Mouse (Mus musculus): ENCODE measurements at regions not wholly inside any gene's neighbourhood (a gene's known extent, or its start where the extent isn't known, plus 50 kb on each side); places are given as distances from the start of the nearest gene placed in this dataset.

DNA sequence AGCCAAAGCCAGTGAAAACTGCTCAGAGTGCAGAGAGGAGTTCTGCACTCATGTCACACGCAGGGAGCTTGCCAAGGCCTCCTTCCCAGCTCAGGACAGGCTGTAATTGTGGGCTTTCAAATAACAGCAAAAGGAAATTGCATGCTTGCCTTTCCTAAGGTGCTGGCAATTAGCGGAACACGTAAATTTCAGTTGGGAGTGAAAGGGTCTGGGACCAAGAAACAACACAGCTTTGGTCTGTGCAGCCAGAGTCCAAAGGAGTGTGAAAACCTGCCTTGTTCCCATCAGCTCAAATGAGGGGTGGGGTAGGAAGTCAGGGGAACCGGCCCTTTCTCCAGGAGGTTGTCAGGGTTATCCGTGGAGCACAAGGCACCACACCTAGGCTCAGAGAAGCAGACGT is 450.3 kb downstream of the Irx1 start:
- no peak for ATAC-seq (replicated peaks; ENCODE audit: low FRiP score, low TSS enrichment, poor library complexity, severe bottlenecking)

DNA sequence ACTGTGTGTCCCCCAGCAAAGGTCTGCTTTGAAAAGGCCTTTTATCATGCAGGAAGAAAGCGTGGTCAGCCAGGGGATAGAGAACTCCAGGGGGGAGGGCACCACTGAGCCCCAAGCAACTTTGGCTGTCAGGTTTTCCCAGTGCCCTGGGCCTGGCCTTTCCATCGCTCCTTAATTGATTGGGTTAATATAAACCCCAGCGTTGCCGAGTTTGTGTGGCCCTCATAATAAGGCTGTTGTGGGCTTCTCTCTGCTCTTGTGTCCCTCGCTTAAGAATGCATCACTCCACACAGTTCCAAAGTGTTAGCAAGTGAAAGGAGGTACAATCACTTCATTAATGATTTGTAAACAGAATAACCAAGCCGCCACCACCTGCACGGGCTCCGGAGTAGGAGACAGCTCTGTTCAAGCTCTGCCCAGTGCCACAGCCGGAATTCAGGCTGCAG is 455.5 kb downstream of the Irx1 start:
- no peak for ATAC-seq (replicated peaks; ENCODE audit: low FRiP score, low TSS enrichment, poor library complexity, severe bottlenecking)

DNA sequence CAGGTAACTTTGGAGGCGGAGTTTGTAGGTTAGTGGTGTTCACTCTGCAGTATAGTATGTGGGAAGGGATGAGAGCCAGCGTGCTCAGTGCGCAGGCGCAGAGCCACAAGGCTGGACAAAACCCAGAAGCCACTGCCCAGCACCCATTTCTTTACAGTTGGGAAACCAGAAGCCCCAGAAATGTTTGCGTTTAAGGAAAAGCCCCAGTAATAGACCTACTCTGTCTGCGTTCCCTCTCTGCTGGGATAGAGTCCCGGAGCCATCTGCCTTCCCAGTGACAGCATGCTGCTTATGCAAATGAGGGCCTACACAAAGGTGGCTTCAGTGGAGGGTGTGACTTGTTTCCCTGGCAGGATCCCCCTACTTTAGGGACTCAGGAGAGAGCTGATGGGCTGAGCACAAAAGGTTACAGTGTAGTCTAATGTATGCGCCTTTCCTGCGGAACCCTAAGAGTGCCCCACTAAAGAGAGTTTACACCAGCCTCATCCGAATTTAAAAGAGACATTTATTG is 456.0 kb downstream of the Irx1 start:
- ATAC-seq (replicated peaks; ENCODE audit: low FRiP score, low TSS enrichment, poor library complexity, severe bottlenecking), result no peak

DNA sequence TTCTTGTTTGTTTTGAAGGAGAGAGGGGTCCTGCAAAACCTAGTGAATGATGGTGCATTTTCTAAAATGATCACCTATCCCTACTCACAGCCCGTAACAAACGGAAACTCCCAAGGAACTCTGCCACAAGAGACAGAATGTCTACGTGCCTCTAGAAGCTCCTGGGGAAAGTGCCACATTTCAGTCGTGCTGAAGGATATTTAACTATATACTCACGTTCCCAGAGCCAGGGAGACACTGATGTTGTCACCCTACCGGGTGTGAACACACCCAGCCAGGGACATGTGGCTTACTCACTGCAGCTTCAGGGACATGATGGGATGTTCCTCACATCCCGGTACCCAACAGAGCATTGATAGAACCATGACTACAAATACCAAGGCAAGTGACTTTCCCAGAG is 456.7 kb downstream of the Irx1 start:
- no peak for ATAC-seq (replicated peaks; ENCODE audit: low FRiP score, low TSS enrichment, poor library complexity, severe bottlenecking)

DNA sequence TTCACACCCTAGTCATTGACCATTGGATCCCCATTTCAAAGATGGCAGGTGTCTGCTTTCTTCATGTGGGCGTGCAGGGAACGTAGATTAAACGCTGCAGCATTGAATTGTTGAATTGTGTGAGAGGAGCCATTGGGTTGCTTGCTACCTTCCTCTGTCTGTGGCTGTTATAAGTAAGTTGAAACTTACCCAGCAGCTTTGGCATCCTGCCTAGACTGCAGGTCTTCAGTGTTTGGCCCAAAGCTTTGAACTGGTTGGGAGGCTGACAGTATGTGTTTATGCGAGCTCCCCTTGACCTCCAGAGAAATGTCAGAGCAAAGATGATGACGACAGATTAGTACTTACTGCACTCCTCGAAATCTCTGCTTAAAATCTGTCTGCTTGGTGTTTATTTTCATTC is 473.8 kb downstream of the Irx1 start:
- no peak for ATAC-seq (replicated peaks; ENCODE audit: low FRiP score, low TSS enrichment, poor library complexity, severe bottlenecking)

DNA sequence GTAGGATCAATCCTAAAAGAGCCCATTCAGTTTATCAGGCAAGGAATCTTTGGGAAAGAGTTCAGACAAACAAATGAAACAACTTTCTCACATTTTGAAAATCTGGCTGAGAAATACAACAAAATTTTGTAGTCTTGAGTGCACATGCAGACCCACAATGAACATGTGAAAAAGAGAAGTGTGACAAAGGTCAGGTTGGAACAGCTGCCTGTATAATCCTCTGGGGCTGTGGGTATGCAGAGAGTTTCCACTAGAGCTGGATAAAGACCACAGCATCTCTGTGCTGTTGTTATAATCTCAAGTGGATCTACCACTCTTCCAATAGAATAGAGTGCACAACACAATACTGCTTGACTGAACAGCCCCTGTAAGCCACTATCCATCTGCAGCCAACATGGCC is 482.3 kb downstream of the Irx1 start:
- no peak for ATAC-seq (replicated peaks; ENCODE audit: low FRiP score, low TSS enrichment, poor library complexity, severe bottlenecking)

DNA sequence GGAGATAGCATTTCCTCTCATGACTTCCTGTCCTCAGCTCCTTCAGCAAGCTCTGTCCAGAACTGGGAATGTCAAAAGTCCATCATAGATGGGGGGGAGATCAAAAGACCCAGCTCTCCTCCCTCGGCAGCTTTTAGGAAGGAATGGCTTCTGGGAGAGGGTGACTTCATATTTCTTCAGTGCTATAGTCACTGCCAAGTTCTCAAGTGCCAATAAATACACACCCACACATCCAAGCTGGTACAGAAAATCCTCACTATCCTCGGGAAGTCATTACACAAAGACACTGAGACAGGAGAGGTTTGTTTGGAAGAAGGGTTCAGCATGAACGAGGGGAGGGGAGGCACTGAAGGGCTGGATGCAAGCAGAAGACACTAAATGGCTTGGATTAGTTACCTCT is 502.0 kb downstream of the Irx1 start:
- no peak for ATAC-seq (replicated peaks; ENCODE audit: low FRiP score, low TSS enrichment, poor library complexity, severe bottlenecking)

DNA sequence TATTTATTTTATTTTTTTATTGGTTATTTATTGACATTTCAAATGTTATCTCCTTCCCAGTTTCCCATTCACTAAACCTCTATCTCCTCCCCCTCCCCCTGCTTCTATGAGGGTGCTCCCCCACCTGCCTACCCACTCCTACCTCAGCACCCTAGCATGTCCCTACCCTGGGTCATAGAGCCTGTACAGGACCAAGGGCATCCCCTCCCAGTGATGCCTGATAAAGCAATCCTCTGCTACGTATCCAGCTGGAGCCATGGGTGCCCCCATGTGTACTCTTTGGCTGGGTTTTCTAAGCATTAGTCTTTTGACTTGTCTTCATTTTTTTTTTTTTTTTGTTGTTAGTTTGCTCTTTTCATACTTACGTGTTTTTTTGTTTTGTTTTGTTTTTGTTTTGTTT is 502.9 kb downstream of the Irx1 start:
- no peak for ATAC-seq (replicated peaks; ENCODE audit: low FRiP score, low TSS enrichment, poor library complexity, severe bottlenecking)

DNA sequence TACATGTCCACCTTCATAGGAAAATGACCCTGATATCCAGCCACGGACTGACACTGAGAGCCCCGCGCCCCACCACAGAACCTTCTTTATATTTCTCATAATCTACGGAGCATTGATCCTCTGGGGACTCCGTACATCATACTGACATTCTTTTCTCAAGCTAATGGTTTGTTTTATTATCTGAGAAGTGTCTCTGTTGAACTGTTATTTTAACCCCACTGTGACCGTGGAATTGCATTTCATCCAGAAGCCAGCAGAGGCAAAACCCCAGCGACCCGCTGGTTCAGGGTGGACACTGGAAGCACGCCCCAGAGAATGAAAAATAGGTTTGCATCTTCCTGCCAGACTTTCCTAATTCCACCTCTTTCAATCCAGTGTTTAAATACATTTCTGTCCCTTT is 503.4 kb downstream of the Irx1 start:
- no peak for ATAC-seq (replicated peaks; ENCODE audit: low FRiP score, low TSS enrichment, poor library complexity, severe bottlenecking)

DNA sequence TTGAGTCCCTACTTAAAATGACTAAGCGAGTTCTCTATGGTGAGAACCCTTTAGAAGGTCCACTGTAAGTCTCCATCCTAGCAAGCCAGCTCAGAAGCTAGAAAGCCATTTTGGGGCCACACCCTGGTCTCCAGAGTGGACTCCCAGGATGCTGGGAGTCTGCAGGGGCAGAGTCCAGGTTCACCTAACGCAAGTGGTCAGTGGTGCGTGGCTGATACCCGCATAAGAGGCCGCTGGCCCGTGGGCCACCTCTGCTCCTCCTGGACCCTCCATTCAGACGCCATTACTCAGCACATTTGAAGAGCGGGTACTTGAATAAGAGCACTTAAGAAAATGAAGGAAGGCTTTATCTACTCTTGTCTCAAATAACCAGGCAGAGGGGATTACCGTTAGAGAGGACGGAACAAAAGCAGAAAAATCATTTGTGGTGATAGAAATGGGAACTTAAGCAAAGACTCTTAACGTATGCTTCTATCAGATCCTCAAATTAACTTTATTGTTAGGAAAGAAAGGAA is 504.4 kb downstream of the Irx1 start:
- ATAC-seq (replicated peaks; ENCODE audit: low FRiP score, low TSS enrichment, poor library complexity, severe bottlenecking), result no peak

DNA sequence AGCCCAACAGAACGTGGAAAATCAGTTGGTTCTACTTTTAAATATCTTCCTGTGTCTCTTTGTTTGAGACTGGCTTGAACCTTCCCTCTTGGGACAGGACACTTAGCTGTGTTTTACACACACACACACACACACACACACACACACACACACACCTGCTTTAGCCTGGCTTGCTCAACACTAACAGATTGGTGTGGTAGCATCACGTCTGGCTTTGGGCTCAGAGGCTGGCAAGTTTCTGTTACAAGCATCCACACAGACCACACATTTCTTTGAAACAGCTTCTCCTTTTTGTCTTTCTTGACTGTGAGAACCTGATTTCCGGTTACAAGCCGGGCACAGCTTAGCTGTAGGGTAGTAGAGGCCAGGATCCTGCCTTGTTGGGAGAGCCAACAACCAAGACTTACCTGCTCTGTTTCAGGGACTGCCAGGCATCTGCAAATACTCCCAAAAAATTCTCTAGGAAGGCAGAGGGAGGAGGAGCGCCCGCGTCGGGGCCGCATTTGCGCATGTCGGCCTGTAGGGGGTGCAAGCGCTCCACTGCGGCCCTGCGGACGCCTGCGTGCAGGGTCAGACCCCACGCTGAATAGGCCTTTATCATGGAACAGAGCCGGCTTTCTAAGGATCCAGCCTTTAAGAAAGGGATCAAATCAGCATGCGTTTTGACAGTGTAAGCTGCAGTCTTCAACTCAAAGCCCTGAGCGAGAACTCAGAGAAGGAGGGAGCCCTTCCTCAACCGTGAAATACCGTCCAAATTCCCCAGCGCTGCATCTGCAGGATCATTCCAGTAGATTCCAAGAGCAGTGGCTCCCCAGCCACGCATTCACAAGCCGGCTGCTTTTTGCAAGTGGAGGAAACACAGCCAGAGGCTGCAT is 505.2 kb downstream of the Irx1 start:
- no peak for ATAC-seq (replicated peaks; ENCODE audit: low FRiP score, low TSS enrichment, poor library complexity, severe bottlenecking)

DNA sequence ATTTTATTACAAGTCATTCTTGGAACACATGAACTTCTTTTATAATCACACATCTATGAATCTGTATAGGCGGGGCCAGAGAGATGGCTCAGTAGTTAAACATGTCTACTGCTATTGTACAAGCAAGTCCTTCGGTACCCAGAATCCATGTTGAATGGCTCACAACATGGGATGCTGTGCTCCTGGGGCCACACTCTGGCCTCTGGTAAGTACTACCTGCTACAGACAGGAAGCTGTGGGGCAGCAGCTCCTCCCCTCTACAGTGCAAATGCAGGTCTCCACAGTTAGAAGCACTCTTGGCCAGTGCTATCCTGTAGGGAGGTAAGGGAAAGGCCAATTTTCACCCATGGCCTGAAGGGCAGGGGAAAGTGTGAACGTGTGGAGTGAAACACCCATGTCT is 506.0 kb downstream of the Irx1 start:
- ATAC-seq (replicated peaks; ENCODE audit: low FRiP score, low TSS enrichment, poor library complexity, severe bottlenecking), result no peak

DNA sequence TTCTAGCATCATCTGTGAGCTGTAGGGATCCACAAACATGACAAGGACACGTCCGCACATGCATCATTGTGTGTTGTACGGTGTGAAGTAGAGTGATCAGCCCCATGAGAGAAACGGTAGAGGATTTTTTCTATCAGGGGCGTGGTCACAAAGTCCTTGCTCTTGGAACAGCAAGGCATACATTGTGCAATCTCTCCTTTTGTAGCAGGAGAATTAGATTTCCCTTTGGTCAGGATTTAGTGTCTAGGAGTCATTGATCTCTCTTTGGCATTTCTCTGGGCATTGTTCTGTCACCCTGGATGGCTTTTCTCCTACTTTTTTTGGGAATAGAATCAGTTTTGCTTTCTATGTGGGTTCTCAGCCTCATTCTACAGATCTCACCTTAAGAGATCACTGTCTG is 511.3 kb downstream of the Irx1 start:
- no peak for ATAC-seq (replicated peaks; ENCODE audit: low FRiP score, low TSS enrichment, poor library complexity, severe bottlenecking)

DNA sequence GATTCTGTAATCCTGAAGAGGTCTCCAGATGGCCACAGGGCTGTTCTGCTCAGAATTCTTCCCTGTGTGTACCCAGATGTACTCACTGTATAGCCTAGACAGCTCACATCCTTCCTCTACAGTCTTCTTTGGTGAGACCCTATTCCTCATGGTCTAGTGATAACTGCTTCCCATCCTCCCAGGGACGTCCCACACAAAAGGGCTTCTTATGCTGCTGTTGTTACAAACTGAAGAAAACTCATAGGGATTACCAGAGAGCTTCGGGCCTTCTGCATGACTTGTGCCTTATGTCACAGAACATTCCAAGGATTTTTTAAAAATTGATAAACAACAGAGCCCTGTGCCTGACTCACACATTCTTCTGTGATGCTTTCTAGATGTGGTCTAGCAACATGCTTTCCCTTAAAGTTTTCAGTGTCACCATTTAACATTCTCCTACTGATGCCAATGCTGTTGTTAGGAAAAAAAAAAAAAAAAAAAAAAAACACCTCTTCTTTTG is 525.9 kb downstream of the Irx1 start:
- no peak for ATAC-seq (replicated peaks; ENCODE audit: low FRiP score, low TSS enrichment, poor library complexity, severe bottlenecking)

DNA sequence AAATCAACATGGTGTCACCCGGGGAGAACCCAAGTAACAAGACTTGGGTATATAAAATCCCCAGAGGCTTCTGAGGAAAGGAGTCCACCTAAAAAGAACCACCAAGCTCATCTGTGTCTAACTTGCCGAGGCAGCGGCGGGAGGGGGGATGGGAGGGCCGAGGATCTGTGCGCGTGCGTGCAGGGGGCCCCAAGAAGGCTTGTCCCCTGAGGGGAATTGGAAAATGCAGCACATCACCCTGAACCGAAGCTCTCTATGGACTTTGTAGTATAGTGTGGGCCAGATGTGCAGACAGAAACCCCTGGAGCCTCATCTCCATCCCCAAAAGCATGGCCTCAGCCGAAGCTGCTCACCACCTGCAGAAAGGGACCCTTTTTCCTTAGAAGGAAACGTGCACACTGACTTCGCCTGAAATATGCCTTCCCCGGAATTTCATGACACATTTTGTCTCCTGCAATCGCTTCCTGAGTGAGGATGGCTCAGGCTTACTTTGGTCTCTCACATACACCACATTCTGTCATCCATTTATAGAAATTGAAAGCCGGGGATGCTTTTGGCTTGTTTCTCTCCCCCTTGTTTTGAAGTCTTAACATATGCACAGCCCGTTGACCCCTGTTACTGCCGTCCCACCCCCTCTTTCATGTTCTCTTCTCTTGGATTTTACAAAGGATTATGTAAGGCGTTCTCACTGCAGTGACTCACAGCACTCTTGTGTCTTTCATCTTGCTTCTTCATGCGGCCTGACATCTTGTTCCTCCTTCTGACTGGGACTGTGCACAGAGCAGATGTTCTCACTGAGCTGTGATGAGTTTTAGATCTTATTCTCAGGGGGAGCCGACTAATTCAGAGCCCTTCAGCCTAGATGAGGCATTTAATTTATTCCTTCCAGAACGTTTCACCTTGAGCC is 559.6 kb downstream of the Irx1 start:
- ATAC-seq (replicated peaks; ENCODE audit: low FRiP score, low TSS enrichment, poor library complexity, severe bottlenecking), result no peak

DNA sequence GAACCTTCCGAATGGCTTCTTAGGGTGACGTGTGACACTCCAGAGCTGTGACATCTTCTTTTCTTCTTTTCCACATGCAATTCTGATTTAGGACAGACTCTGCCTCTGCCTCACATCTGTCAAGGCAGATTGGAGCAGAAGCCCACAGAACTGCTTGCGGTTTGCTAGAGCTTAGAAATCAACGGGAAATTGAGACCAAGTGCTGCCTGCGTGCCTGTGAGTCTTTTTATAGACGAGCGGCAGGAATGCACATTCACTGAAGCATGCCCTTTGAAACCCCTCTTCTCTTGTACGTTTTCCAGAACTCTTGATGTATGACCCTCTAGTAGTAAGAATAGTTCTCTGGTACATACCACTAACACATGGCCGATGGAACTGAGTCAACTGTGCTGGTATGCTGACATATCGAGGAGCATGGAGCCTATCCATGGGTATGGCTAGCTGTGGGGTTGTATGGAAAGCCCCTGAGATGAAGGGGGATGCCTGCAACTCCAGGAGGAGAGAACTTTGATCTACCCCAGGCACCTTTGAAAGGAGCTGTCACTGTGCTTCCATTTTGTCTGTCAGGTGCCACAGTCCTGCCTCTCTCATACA is 552.2 kb upstream of the Adamts16 start:
- no peak for ATAC-seq (replicated peaks; ENCODE audit: low FRiP score, low TSS enrichment, poor library complexity, severe bottlenecking)

DNA sequence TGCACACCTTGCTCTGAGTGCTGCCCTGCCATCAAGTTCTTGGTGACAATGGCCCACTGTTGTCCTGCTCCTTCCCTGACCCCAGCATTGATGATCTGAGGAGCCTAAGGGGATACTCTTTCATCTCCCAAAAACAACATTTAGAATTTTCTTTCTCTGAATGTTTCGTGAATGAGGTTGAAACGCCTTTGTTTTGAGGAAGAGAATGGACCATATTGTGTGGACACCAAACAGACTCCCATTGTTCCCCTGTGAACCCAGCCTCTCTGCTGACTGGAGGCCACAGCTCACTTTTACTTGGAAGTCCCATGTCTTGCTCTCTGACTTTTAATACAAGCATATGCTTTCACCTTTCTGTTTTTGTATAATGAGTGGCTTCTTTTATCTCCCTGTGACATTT is 537.0 kb upstream of the Adamts16 start:
- no peak for ATAC-seq (replicated peaks; ENCODE audit: low FRiP score, low TSS enrichment, poor library complexity, severe bottlenecking)

DNA sequence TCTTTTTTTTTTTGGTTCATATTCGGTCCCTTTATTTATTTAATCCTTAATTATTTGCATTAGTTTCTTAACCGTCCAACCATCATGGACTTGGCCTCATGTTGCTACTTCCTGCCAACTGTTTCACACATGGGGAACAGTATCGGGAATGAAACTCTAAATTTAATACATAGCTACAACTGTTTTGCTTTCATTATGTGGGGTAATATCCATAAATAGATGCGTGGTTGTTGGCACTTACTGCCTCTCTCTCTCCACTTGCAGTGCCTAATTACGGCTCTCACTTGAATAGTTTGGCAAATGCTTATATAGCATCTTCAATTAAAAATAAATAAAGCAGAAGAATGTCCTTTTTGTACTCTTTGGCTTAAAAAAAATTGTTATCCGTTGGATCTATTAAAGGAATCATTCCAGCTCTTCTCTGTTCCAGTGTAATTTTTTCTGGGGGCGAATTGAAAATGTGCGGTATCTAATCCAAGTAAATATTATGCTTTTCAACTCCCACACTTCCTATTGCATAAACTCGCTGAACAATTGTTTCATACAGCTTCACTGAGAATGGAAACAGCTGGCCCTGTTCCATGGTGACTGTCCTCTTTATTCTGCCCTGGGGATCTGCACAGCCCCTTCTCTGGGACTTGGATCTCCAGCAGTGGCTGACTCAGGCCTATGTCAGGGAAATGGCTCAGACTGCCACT is 534.4 kb upstream of the Adamts16 start:
- ATAC-seq (replicated peaks; ENCODE audit: low FRiP score, low TSS enrichment, poor library complexity, severe bottlenecking), result no peak

Measured in megakaryocyte-erythroid progenitor cell, adult 5-6 weeks (primary cell).